Mouse (Mus musculus) adrenal gland, adult (tissue): Measurements from ENCODE around the gene Naa40.

ENCODE experiments used
- DNase-seq, 2 experiments: peaks; one replicate each; pipeline ENCODE4 v3.0.0; 2022 to 2023; ENCODE audit warnings: low spot score in 1 of 2; ENCODE audit not compliant: inconsistent age in 2 of 2

Gene Naa40

DNA sequence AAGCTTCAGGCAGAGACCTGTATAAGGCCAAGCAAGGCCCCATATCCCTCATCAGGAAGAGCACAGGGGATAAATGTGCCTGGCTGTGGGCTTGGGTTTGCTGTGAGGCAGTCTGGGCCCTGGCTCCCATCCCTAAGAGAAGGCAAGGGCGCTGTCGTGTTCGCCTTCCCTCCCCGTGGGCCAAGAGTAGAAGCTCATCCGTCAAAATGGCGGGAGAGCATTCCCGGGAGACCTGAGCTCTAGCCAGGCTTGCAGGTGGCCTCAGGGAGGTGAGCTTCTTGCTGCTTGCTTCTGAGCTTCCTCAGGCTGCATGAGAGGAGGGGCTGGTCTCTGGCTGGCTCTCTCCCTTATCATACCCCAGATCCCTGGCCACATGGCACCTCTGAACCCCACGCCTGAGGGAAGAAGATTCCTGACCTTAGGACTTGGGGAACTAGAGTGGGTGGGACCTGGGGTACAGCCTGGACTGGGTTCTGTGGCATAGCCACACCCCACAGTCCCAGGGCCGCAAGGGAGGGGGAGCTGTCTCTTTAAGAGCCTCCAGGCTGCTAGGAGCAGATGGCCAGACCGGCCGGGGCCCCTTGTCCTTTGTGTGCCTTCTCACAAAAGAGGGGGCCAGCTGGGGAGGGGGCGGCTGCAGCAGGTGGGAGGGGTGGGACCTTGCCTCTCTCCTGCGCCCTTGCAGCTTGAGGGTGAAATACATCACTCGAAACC is 24.7 kb upstream of the Naa40 start:
- DNase-seq, result peak; percentile 20 to 54

DNA sequence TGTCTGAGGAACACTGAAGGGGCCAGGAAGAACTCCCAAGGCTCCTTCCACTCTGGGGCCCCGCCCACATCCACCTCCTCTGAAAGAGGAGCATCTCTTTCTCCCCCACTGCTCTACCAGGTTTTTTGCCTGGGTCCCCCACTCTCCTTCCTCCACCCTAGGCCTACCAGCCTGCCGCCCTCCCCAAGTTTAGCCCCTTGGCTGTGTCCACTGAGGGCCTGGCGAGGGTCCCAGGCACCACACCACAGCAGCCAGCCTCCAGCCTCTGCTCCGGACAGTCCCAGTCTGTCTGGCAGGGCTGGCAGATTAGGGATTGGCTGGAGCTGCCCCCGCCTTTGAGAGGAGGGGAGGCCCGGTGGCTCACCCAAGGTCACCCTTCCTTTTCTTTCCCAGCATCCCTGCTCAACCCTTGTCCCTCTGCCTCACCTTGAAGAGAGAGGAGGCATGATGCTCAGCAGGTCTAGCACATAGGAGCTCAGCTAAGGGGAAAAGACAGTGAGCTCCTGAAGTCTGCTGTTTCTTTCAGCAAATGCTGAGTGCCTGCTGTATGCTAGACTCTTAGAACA is 23.9 kb upstream of the Naa40 start:
- DNase-seq, result peak; percentile 30 to 69

DNA sequence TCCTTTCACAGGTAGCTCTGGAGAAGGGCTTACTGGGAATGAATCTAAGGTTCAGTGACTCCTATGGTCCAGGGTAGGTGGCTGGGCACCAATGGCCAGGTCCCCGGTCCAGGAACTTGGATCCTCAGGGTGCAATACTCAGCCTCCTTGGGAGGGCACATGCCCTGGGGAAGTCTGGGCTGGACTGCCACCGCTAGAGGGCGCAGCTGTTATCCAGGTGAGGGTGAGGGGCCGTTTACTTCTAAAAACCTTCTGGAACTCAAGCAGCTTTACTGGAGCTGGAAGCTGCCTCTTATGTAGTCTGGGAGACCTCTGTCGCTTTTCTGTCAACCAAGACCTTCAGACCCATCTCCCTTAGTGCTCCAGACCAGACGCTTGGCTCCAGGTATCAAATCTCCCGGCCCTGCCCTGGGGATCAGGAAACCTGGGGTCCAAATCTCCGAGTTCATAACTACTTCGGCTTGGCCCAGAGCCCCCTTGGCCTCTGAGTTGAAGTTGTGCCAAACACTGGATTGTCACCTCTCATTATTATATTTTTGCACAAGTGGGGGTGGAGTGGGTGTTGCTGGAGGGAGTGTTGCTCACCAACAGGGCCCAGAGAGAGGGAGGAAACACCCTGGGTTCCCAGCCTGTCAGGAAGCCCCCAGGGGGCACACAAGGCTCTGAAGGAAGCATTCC is 23.2 kb upstream of the Naa40 start:
- DNase-seq, result peak; percentile 76 to 93

DNA sequence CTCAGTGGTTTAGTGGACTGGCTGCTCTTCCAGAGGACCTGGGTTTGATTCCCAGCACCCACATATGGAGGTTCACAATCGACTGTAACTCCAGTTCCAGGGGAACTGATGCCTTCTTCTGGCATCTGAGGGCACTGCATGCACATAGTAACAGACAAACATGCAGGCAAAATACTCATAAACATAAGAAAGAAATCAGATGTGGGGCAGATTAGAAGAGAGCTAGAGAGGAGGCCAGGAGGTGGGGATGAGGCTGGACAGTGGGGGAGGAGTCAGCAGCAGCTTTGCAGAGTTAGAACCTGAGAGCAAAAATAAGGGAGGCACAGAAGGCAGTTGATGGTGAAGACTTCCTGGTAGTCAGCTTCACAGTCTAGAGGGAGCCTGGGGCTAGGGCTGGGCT is 21.6 kb upstream of the Naa40 start:
- no peak for DNase-seq

DNA sequence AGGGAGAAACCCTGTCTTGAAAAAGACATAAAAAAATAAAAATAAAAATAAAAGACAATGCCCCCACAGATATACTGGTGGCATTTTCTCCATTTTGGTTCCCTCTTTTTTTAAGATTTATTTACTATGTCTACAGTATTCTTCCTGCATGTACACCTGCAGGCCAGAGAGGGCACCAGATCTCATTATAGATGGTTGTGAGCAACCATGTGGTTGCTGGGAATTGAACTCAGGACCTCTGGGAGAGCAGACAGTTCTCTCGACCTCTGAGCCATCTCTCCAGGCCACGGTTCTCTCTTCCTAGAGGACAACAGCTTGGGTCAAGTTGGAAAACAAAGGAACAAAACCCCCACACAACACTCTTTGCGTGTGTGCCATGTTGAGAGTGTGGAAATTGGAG is 21.0 kb upstream of the Naa40 start:
- DNase-seq, result no peak

DNA sequence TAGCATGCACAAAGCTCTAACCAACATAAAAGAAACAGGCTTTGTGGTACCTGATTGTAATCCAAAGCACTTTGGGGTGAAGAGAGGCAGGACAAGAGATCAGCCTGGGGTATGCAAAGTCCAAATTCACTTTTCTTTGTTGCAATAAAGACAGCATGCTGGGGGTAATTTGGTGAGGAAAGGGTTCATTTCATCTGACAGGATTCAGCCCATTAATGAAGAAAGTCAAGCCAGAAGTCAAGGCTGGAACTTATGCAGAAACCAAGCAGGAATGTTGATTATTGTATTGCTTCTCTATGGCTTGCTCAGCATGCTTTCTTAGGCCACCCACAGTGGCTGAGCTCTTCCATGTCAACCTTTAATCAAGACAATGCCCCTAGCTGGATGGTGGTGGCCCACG is 20.5 kb upstream of the Naa40 start:
- no peak for DNase-seq

DNA sequence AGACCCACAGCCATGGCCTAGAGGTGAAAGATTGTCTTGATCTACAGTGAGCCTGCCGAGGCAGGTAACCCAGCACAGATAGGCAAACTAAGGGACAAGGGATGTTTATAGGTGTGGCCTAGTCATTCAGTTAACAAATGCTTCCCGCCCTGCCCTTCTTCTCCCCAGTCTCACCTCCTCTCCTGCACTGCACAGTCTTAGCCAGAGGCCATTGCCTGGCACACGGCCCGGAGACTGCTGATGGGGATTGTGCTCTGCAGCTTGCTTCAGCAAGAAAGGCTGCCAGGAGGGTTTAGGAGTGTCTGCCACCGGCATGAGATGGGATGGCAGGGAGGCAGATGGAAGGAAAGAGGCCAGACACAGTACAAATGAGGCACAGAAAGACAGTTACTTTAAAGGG is 16.9 kb upstream of the Naa40 start:
- DNase-seq, result no peak

DNA sequence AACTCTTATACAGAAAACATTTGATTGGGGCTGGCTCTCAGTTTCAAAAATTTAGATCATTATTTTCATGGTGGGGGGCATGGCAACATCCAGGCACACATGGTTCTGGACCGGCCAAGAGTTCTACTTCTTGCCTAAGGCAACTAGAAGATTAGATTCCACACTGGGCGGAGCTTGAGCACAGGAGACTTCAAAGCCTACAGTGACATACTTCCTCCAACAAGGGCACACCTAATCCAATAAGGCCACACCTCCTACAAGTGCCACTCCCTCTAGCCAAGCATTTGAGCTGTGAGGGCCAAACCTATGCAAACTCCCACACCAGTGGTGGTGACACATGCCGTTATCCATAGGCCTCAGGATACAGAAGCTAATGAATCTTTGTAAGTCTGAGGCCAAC is 5.0 kb upstream of the Naa40 start:
- DNase-seq, result no peak

DNA sequence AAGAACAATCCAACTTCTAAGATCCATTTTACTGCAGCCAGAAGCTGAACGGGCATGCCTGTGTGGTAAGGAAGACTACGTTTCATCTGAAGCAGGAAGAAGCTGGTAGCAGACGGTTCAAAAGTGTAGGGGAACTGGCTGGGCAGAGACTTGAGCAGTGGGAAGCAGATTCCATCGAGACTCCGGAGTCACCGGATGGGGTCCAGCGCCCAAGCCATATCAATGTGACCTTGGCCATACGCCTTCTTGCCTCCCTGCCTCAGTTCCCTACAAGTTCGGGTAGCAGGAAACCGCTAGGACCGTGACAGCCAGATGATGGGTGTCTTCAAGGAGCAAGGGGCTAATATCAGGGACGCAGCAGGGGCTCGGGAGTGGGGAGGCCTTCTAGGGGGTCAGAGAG is 692 bp downstream of the Naa40 start:
- peak in 1 of 2 experiments; percentile 69 for DNase-seq

DNA sequence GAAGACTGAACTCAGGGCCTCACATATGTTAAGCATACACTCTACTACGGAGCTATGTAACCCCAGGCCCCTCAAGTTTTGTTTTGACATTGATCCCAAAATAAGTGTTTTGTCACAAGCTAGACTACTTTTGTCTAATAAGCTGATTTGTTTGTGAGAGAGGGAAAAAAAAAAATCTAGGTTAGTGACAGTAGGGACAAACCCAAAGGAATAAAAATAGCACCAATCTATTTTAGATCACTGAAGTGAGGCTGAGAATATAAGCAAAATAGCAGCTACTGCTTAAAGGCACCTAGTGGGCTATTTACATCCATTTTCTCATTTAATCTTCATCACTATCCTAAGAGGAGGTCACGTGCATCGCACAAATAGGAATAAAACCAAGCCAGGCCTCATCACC is 1.4 kb downstream of the Naa40 start:
- DNase-seq, result peak in 1 of 2 experiments; percentile 27

DNA sequence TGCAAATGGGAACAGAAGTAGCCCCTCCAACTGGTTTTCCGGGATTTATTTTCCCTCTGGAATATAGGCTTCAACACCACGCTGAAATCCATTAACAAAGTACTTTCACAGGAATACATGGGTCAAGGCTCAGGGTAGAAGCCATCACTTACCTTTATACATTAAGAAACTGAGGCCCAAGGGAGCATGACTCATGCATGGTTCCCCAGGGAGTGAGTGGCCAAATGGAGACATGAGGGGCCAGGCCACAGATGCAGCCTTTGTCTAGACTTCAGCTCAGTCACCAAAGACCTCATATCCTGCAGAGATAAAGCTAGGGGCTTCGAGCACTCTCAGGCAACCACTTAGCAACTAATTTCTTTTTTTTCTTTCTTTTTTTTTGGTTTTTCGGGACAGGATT is 4.2 kb downstream of the Naa40 start:
- DNase-seq, result no peak

DNA sequence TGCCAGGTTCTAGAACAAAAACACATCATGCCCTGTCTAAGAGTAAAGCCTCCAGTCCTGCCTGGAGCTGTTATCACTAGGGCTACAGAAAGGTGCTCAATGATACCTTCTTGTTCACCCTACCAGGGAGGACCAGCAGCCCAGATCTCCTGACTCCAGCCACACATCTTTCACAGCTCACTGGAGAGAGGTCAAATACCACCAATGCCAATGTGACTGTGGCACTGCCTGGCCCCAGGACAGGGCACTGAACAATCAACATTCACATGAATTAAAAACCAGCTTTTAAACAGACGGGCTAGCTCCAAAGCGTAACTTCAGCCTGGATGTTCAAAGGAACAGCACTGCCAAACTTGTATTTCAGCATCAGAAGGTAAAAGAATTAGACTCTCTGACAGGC is 5.0 kb downstream of the Naa40 start:
- no peak for DNase-seq

DNA sequence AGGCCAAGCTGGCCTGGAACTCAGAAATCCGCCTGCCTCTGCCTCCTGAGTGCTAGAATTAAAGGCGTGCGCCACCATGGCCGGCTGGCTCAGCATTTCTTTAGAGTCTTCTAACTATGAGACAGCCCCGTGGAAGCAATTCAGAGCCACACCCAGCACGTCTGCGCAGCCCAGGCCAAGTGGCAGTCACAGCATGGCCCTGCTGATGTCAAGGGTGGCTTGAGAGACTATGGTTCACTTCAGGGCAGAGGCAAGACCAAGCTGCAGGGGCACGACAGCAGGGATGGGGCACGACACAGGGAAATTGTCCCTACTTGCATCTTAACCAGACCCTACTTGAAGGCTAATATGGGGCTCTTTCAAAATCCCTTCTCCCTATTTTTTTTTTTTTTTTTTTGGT is 5.5 kb downstream of the Naa40 start:
- DNase-seq, result no peak

DNA sequence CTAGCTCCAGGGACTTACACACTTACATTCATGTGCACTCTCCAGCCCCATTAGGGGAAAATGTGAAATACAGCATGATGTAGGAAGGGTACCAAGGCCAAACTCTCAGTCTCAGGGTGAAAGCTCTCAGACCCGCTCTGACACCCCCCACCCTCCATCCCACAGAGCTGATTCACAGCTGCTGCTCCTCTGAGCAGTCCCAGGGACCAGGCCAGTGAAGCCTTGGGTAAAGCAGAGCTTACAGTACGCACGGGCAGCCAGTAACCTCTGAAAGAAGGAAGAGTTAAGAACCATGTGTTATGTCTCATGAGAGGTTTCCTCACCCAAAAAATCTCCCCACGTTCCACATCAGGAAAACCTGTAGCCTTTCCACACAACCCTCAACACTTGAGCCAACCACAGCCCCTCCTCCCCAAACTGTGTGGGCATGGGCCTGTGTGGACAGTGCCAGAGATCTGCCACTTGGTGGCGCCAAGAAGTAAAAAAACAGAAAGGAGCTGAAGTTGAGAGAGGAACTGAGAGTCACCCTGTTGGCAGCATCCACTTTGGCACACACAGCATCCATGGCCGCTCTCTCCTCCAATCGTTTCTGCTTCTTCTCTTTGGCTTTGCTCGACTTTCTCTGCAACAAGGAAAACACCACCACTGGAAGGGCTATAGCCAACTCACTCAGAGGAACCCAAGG is 6.3 kb downstream of the Naa40 start:
- peak; percentile 83 to 93 for DNase-seq

DNA sequence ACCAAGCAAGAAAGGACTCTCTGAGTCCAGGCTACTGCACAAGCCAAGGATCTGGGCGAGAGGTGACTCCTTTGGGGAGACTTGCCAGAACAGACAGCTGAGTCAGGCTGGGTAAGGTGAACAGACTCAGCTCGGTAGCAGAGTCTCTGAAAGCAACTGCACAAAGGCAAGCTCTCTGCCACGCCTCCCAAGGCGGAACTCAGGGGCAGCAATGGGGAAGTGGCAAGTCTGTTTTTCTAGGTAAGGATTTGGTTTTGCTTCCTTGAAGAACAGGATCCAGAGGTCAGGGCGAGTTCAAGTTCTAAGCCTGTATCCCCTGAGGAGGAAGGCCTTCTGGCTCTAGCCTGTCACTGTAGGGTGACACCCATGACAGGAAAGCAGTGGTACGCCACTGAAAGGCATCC is 14.5 kb downstream of the Naa40 start:
- DNase-seq, result peak in 1 of 2 experiments; percentile 41

DNA sequence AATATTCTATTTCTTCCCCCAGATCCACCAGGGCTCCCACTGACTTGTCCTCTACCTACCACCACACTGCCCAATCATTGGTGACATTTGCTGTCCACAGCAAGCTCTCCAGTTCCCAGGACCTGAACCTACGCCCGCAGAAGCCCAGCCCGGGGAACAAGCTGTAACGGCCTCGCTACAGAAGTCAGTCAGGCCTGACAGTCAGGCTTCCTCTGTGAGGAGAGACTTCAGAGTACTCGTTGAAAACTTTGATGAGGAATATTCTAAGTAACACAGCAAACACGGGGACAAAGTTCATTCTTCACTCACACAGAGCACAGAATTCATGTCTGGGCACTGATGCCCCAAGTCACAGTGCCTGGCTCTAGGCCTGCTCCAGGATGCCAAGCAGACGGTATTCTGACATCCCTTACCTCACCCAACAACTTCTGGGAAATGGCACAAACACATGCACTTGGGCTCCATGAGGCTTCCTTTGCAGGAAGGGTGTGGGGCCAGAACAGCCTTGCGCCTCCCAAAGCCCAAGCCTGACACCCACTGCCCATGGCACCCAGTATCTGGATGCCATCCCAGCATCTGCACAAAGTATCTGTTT is 15.8 kb downstream of the Naa40 start:
- peak in 1 of 2 experiments; percentile 37 for DNase-seq

DNA sequence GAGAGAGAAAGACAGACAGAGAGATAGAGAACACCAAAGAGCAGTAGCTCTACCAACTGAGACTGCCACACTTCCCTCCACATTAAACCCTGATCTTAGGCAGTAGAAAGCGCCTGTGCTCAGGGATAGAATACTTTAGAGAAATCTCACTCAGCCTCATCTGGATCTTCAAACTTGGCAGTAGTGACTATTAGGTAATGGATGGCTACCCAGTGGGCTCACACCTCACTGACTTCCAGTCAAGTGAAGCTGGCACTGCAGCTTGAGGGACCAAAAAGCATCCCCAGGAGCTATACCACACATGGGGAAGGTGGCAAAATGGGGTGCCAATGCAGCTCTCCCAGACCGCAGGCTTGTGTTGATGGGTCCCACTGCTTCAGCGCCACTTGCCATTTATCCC is 16.7 kb downstream of the Naa40 start:
- no peak for DNase-seq

DNA sequence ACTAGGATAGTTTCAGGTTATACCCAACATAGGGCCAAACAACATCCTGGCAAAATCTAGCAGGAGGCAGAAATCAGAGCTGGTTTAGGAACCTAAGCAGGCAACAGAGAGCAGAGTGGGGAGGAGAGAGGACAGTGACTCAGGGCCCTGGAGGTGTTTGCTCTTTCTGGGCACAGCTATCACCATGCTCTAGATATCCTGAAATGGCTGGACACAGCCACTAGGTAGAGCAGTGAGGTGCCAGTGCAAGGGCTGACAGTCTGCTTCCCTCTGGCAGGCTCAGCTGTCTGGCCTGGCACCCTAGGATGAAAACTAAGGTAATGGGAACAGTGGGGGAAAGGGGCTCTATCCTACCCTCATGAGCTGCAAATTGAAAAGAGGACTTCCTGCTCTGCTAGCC is 17.5 kb downstream of the Naa40 start:
- DNase-seq, result no peak

DNA sequence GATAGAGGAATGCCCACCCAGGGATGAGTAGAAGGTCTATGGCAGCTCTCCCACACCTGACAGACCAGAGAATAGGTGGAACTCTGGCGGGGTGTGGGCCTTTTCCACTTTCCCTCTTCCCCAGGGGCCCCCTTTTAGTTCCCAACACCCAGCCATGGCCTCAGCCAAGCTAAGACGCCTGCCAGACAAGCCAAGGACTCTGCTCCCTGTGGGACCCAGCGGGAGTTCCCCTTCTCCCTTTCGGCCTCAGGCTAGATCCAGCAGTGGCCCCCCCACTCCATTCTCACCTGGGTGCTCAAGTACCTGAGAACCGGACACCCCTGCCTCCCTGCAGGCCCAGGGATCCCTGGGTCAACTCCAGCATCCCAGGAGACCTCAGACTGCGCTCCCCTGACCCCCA is 18.8 kb downstream of the Naa40 start:
- DNase-seq, result peak in 1 of 2 experiments; percentile 45

DNA sequence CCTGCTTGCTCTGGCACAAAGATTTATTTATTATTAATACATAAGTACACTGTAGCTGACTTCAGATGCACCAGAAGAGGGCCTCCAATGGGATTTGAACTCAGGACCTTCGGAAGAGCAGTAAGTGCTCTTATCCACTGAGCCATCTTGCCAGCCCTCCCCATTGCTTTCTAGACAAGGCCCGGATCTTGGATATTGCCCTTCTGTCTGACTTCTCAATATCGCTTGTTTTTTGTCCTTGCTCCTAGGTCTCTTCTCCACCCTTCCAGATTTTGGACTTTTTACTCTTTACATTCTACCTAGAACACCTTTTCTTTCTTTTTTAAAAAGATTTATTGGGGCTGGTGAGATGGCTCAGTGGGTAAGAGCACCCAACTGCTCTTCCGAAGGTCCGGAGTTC is 22.2 kb downstream of the Naa40 start:
- DNase-seq, result no peak

DNA sequence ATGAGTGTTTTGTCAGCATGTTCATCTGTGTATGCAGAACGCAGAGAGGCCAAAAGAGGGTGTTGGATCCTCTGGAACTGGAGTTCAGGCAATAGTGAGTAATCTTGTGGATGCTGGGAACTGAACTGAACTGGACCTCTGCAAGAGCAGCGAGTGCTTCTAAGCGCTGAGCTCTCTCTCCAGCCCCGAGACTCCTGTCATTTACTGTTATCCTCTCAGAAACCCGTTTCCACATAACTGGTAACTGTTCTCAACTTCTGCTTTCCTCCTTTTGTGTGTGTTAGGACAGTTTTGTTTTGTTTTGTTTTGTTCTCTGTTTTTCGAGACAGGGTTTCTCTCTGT is 23.1 kb downstream of the Naa40 start:
- no peak for DNase-seq
